Mouse (Mus musculus) NIH3T3 (cell line): ENCODE results near the gene Tnfaip1.
"Not testable (repeated sequence)": the region's sequence is repeated elsewhere in the genome, so short reads cannot be mapped to it uniquely, and the experiment has no call there.

Experiments used
- DNase-seq: peaks from one replicate; pipeline ENCODE4 v3.0.0-alpha.2; 2012; ENCODE audit warnings: low read depth

Gene Tnfaip1

GRCm38 (mm10) chr11:78536080-78536689 is at the start of gene Tnfaip1, which contains the start of gene Ift20:
Tnfaip1 (minus strand) TSS chr11:78536332.
Ift20 (plus strand) TSS chr11:78536361.
- peak; percentile 99 for DNase-seq

- no peak for DNase-seq
Measured at GRCm38 (mm10) chr11:78582848-78583247, 46.7 kb upstream of the Tnfaip1 start.

GRCm38 (mm10) chr11:78574975-78575374 is 38.8 kb upstream of the Tnfaip1 start:
- no peak for DNase-seq

GRCm38 (mm10) chr11:78574536-78574935 is 38.4 kb upstream of the Tnfaip1 start:
- DNase-seq: no peak

GRCm38 (mm10) chr11:78574031-78574430 is 37.9 kb upstream of the Tnfaip1 start:
- DNase-seq: not testable (repeated sequence)

GRCm38 (mm10) chr11:78571854-78572253 is 35.7 kb upstream of the Tnfaip1 start:
- peak; percentile 59 for DNase-seq

GRCm38 (mm10) chr11:78571441-78571840 is 35.3 kb upstream of the Tnfaip1 start:
- DNase-seq: no peak

GRCm38 (mm10) chr11:78569806-78570205 is 33.7 kb upstream of the Tnfaip1 start:
- DNase-seq: no peak

- no peak for DNase-seq
Measured at GRCm38 (mm10) chr11:78568827-78569226, 32.7 kb upstream of the Tnfaip1 start.

GRCm38 (mm10) chr11:78567614-78568013 is 31.5 kb upstream of the Tnfaip1 start:
- no peak for DNase-seq

GRCm38 (mm10) chr11:78566775-78567174 is 30.6 kb upstream of the Tnfaip1 start:
- DNase-seq: no peak

- DNase-seq: peak; percentile 89
Measured at GRCm38 (mm10) chr11:78560447-78560846, 24.3 kb upstream of the Tnfaip1 start.

- DNase-seq: no peak
Measured at GRCm38 (mm10) chr11:78557241-78557640, 21.1 kb upstream of the Tnfaip1 start.

- DNase-seq: no peak
Measured at GRCm38 (mm10) chr11:78556070-78556469, 19.9 kb upstream of the Tnfaip1 start.

- DNase-seq: no peak
Measured at GRCm38 (mm10) chr11:78555623-78556022, 19.5 kb upstream of the Tnfaip1 start.

- no peak for DNase-seq
Measured at GRCm38 (mm10) chr11:78551059-78551398, 14.9 kb upstream of the Tnfaip1 start.

GRCm38 (mm10) chr11:78550168-78551058 is 14.3 kb upstream of the Tnfaip1 start, which contains the start of gene Tmem97:
Tmem97 (minus strand) TSS chr11:78550777.
- DNase-seq: peak; percentile 98

GRCm38 (mm10) chr11:78549491-78549987 is 13.4 kb upstream of the Tnfaip1 start:
- no peak for DNase-seq

GRCm38 (mm10) chr11:78547718-78548460 is 11.8 kb upstream of the Tnfaip1 start:
- no peak for DNase-seq

- no peak for DNase-seq
Measured at GRCm38 (mm10) chr11:78545181-78545580, 9.0 kb upstream of the Tnfaip1 start.

GRCm38 (mm10) chr11:78544449-78545111 is 8.4 kb upstream of the Tnfaip1 start:
- DNase-seq: no peak

GRCm38 (mm10) chr11:78540358-78540757 is 4.2 kb upstream of the Tnfaip1 start:
- DNase-seq: no peak
